Mouse (Mus musculus) E14TG2a.4 (cell line): ENCODE data around the gene Gm9970.

Experiments
- H3K27me3 ChIP-seq: 2 replicates; pipeline ENCODE4 v1.6.1; 2014; ENCODE audit warnings: low read length, control low read depth; ENCODE audit not compliant: insufficient read depth
- H3K36me3 ChIP-seq: 2 replicates; pipeline ENCODE4 v1.6.1; 2014; ENCODE audit warnings: low read length, control low read depth; ENCODE audit not compliant: insufficient read depth
- H3K4me1 ChIP-seq: replicated peaks from 2 replicates; pipeline ENCODE4 v1.6.1; 2014; ENCODE audit warnings: low read depth, low read length, control low read depth
- H3K4me3 ChIP-seq: replicated peaks from 2 replicates; pipeline ENCODE4 v1.5.1; 2014; ENCODE audit warnings: mild to moderate bottlenecking, low read length
- H3K9me3 ChIP-seq: 2 replicates; pipeline ENCODE4 v1.6.1; 2014; ENCODE audit warnings: low read length, control low read depth
- CTCF ChIP-seq: conservative IDR thresholded peaks from 2 replicates; pipeline ENCODE4 v1.5.1; 2014; ENCODE audit warnings: low read length
- NANOG ChIP-seq: IDR thresholded peaks from 2 replicates; pipeline ENCODE4 v1.6.1; 2014; ENCODE audit warnings: borderline replicate concordance, low read length, mixed read lengths
- POU5F1 ChIP-seq: IDR thresholded peaks from 2 replicates; pipeline ENCODE4 v1.6.1; 2014; ENCODE audit warnings: low read length, borderline replicate concordance

Gm9970 gene

GRCm38 (mm10) chr5:31251541-31252101, 10.6 kb upstream of the Gm9970 start, which contains the start of gene Krtcap3:
Gene Krtcap3, plus strand, starts transcription at chr5:31251691.
- H3K36me3 ChIP-seq = peaks cover 84% of the 10 kb centered on the region
- peak within 1 kb of the TSS; percentile 81 for H3K4me3 ChIP-seq
- TF ChIP-seq POU5F1 (no peak), CTCF (no peak), NANOG (no peak)
- H3K27me3 ChIP-seq = peaks cover 7% of the 10 kb centered on the region
- H3K4me1 ChIP-seq = peaks cover 51% of the 10 kb centered on the region
- no peaks in the 10 kb centered on the region for H3K9me3 ChIP-seq

DNA sequence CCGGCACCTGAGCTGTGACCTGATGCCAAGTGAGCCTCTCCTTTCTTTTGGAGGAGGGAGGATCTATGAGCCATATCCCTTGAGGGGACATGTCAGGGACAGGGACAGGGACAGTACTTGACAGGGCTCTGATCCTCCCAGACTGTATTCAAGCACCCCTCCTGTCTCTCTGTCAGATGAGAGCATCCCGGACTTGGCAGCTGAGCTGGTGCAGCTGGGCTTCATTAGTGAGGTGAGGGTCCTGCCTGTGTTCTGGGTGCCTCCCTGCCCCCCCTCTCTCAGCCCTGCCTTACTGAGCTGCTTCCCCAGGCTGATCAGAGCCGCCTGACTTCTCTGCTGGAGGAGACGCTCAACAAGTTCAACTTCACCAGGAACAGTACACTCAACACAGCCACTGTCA, 9.7 kb upstream of the Gm9970 start:
- peak overlapping the region; percentile 81 for H3K4me3 ChIP-seq

DNA sequence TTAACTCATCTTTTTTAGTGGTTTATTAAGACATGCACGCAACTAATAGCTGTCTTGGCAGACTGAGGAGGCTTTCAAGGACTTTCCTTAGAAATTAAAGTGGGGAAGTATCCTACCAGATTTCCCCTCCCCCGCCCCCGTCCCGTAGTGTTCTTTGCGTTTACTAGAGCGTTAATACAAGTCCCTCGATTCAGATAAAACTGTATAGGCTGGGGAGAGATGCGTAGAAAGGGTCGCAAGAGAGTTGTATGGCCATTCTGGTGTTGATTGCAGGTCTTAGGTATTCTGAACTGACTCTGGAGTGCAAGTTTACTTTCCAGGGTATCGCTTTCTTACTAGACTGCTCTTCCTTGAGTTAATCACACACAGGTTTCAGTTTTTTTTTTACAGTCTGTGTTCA, 1.2 kb upstream of the Gm9970 start:
- H3K4me3 ChIP-seq = peak overlapping the region; percentile 99
- TF ChIP-seq CTCF = no peak
- no peak for TF ChIP-seq NANOG
- no peak for TF ChIP-seq POU5F1
- no peaks in the 10 kb centered on the region; the same call in 1 of the 2 replicates for H3K27me3 ChIP-seq
- no peaks in the 10 kb centered on the region for H3K9me3 ChIP-seq
- peaks cover 14% of the 10 kb centered on the region for H3K4me1 ChIP-seq
- H3K36me3 ChIP-seq = peaks cover 34% of the 10 kb centered on the region

More for the DNA sequence above, 9.7 kb upstream of the Gm9970 start:
- TF ChIP-seq NANOG (no peak), CTCF (no peak), POU5F1 (no peak)
- H3K36me3 ChIP-seq = peaks cover 85% of the 10 kb centered on the region
- H3K27me3 ChIP-seq = peaks cover 7% of the 10 kb centered on the region
- H3K9me3 ChIP-seq = no peaks in the 10 kb centered on the region
- H3K4me1 ChIP-seq = peaks cover 46% of the 10 kb centered on the region

- Histone ChIP-seq H3K4me3 (peak overlapping the region; percentile 99), H3K27me3 (no peaks in the 10 kb centered on the region; the same call in 1 of the 2 replicates), H3K4me1 (peaks cover 14% of the 10 kb centered on the region), H3K36me3 (peaks cover 29% of the 10 kb centered on the region), H3K9me3 (no peaks in the 10 kb centered on the region)
- TF ChIP-seq POU5F1 = no peak
Measured at GRCm38 (mm10) chr5:31241522-31242034, 546 bp upstream of the Gm9970 start.

DNA sequence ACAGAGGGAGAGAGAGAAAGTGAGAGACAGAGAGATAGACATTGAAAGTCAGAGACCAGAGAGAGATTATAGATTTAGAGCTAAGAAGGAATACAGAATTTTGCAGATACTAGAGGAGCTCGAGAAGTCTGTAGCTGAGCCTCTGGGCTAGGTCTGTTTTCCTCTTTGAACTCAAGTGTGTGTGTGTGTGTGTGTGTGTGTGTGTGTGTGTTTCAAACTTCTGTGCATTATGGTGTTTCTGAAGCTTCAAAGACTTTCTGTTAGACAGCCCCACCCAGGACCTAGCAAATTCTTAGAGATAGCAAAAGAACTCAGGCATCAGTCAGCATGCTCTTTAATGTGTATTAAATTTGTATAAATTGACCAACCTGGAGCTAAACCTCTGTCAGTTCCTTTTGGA, 14.4 kb downstream of the Gm9970 start:
- H3K4me1 ChIP-seq = peaks cover 6% of the 10 kb centered on the region
- TF ChIP-seq CTCF = no peak
- no peak for TF ChIP-seq POU5F1
- no peak for TF ChIP-seq NANOG
- H3K9me3 ChIP-seq = no peaks in the 10 kb centered on the region
- H3K4me3 ChIP-seq = no peak overlapping the region
- H3K36me3 ChIP-seq = no peaks in the 10 kb centered on the region
- peaks cover 11% of the 10 kb centered on the region for H3K27me3 ChIP-seq

DNA sequence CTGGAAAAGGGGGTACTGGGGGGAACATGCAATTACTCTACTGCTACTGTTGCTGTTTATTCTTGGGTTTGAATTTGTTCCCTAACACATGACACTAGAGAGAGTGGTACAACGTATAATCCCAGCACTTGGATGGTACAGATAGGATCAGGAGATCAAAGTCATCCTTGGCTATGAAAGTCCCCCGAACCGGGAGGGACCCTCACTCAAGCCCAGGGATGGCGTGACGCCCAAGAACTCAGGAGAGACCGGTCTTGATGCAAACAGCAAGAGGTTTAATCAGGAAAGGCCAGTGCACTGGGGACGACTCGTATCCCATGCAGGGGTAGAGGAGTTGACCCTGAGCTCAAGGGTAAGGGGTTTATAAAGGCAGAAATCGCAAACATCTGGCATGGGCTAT, 18.3 kb downstream of the Gm9970 start:
- no peak for TF ChIP-seq NANOG
- TF ChIP-seq CTCF = no peak
- no peak for TF ChIP-seq POU5F1
- Histone ChIP-seq H3K4me1 (peaks cover 22% of the 10 kb centered on the region), H3K27me3 (peaks cover 2% of the 10 kb centered on the region; the same call in 1 of the 2 replicates), H3K4me3 (no peak overlapping the region), H3K36me3 (no peaks in the 10 kb centered on the region), H3K9me3 (no peaks in the 10 kb centered on the region)

GRCm38 (mm10) chr5:31221304-31221945, 19.6 kb downstream of the Gm9970 start:
- H3K27me3 ChIP-seq = no peaks in the 10 kb centered on the region
- H3K4me3 ChIP-seq = peak overlapping the region; percentile 100
- H3K36me3 ChIP-seq = 0 out of 2 replicates have a peak, but pooled peaks cover 2% of the 10 kb centered on the region
- H3K9me3 ChIP-seq = no peaks in the 10 kb centered on the region
- TF ChIP-seq CTCF (peak; percentile 32; the same call in 1 of the 2 replicates), NANOG (no peak)
- H3K4me1 ChIP-seq = peaks cover 27% of the 10 kb centered on the region

DNA sequence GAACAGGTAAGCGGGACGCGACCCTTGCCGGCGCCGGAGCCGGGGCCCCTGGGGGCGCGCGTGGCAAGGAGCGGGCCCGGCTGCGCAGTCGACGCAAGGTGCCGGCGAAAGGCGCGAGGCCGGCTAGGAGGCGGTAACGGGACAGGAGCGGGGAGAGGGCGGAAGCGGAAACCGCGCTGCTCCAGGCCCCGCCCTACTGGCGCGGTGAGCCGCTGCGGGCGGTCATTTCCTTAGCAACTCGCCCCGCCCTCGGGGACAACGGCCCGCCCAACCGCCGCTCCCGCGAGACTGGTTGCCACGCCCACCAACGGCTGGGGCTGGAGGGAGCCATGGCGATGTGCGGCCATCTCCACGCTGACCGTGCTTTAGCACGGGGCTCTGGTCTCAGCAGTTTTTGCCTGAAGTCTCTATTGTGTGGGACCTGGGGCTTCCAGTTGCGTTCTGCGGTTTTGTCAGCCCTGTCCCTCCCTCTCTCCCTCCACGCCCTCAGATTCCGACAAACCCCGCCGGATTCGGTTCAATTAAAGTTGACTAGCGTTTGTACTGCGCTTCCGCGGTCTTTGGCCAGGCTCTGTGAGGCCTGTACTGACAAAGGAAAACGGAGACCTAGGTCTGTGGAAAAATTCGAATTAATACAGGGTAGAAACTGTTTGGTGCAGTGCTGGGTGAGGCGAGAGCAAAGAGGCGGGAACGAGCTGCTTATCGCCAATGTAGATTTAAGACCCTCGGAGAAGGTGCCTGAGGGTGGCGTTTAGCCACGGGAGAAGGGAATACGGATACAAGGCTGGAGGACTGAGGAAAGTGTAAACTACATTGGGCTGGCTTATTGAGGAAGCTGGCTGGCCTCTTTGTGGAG, 20.4 kb downstream of the Gm9970 start, which contains the start of gene Ppm1g:
Ppm1g (minus strand) TSS at position 240 of the 856 bp plus-strand sequence.
- H3K9me3 ChIP-seq = no peaks in the 10 kb centered on the region
- peaks cover 9% of the 10 kb centered on the region; the same call in 1 of the 2 replicates for H3K36me3 ChIP-seq
- H3K4me1 ChIP-seq = peaks cover 31% of the 10 kb centered on the region
- TF ChIP-seq CTCF (no peak), NANOG (no peak), POU5F1 (no peak)
- no peaks in the 10 kb centered on the region for H3K27me3 ChIP-seq
- H3K4me3 ChIP-seq = peak within 1 kb of the TSS; percentile 100
